Mouse (Mus musculus) layer of hippocampus, adult 18-20 months (tissue): ENCODE results near the gene Mrpl39. TPM values are rescaled to one million over a fixed set of nuclear protein-coding genes. Genes with fewer than 3 reads are reported as not detected.

Source experiments
- DNase-seq, 2 experiments: peaks; one replicate each; pipeline ENCODE4 v3.0.0; 2022; ENCODE audit warnings: low spot score in 2 of 2
- microRNA-seq, 2 experiments: library from miRNA; unstranded; fragments of <30 nt; microRNA quantifications; one replicate each; pipeline ENCODE4 v1.2.0; 2021
- total RNA-seq, 2 experiments: library from RNA; stranded (reverse); gene quantifications; 2 replicates each; pipeline ENCODE4 v1.2.3; 2021

Mrpl39 gene
- total RNA-seq, 2 experiments from 2014 or later, result 21.3 to 22.5 TPM

DNA sequence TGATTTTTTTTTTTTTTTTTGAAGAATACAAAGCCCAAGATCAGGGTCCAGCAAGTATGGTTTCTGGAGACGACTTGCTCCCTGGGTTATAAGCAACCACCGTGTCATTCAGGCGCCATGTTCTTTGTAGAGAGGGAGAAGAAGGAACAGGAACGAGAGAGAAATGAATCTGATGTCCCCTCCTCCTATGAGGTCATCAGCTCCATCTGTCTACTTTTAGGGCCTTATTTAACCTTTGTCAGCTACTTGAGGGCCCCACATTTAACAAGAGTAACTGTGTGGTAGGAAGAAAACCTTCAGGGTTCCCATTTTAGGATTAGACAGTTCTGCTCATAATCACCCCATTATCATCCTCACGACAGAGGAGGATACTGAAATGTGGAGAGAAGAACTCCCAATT lies 34.5 kb downstream of the Mrpl39 start:
- DNase-seq, result no peak

DNA sequence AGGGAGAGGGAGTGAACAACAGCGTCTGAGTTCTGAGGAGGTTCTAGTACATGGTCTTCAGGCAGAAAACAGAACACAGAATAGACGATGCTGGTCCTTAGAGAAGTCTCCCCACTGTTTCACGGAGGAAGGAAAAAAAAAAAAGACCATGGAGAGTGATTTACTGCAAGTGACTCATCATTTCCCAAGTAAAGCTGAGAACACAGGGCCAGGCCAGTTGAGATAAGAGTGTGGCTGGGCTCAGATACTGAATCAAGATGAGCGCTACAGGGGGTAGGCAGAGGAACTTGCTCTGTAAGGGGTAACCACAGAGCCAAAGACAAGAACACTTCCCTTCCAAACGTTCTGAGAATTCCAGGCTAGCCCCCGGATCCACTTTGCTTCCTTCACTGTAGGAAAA lies 36.8 kb downstream of the Mrpl39 start:
- no peak for DNase-seq

DNA sequence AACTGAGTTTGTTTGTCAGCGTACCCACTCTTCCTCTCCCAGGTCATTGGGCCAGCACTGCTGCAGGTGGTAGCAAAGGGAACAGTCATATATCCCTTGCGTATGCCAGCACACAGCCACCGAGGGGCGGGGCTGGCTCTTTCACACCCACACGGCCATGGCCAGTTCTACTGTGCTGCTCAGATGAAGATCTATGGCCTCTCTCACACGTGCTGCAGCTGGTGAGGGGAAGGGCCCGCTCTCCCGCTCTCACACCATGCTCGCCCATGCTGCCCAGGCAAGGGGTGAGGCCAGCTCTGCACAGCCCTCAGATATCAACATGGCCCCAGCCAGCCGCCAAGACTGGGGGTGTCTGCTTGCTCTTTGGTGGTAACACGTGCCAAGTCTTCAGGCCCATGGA lies 39.4 kb downstream of the Mrpl39 start:
- DNase-seq, result no peak

DNA sequence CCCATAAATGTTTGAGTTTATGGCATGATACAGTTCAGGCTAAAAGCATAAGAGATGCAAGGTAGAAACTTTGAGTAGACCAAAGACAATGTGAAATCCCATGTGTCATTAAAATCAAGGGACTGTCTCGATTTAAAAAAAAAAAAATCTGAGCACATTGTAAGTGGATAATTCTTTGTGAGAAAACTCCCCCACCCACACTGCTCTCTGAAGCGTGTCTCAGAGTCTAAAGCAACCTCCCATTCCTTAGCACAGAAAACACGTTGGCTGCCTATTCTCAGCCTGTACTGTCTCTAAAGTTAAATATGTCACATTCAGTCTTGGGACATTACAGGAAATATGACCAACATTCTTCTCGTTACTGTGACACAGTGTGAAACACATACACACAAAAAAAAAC lies 53.6 kb downstream of the Mrpl39 start:
- DNase-seq, result no peak

DNA sequence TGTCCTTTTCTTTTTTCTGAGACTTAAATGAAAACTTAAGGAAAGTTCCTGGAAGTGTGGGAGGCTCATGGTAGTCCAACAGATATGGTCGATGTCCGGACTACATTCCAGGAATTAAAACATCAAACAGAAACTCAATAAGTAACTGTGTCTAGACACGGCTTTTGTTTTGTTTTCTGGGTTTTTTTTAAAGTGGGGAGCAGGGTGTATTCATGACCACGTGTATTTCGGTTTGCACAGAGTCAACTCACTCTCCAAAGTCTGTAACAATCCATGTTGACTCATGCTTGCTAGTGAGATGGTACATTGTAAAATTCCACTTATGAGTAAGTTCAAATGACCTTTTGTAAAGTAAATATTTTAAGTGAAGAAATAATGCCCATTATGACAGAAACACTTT lies 54.8 kb downstream of the Mrpl39 start:
- DNase-seq, result no peak

DNA sequence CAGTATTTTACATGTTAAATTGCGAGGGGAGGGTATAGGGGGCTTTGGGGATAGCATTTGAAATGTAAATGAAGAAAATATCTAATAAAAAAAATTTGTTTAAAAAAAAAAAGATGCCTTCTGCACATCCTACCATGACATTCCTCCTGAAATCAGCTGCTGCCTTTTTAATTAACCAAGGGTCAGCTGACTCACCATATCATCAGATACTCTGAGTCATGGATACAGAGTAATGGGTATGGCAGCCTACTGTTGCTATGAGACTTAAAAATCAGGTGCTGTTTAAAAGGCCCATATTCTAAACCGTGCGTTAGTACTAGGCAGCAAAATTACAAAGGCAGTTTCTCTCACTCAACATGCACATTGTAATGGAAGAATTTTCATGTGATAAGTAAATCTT lies 58.2 kb downstream of the Mrpl39 start:
- no peak for DNase-seq

Small RNA genes within 50 kb of the gene (microRNA-seq; reads per million reads assigned to microRNA genes)
- 48.8 to 53.2 reads per million in 2 experiments for gene Mir155

Other genes starting within 250 kb of the Mrpl39 start
- gene A730009L09Rik, start 220.6 kb downstream of the Mrpl39 start, total RNA-seq, result under 1 TPM; 0.45 to 0.51 TPM
- gene Jam2, start 38.4 kb upstream of the Mrpl39 start, total RNA-seq, result 10 to 100 TPM; 18.2 to 22.6 TPM
- gene Gabpa, start 99.2 kb upstream of the Mrpl39 start, total RNA-seq, result 10 to 100 TPM; 26.9 to 27.1 TPM
- gene Atp5j, start 99.9 kb upstream of the Mrpl39 start, total RNA-seq, result 100 to 1,000 TPM; 346 to 363 TPM